Mouse (Mus musculus) kidney, adult 10 weeks (tissue): Measurements from ENCODE around the gene Olfr694. TPM values are rescaled to one million over a fixed set of nuclear protein-coding genes. Genes with fewer than 3 reads are reported as not detected.

Source experiments
- polyA plus RNA-seq: library from polyadenylated mRNA; stranded (reverse); fragments of 350-450 nt; fragmentation: Illumina TruSeq; extraction: RNeasy Lipid Tissue Mini Kit (QIAGEN cat#74804); gene quantifications from one replicate; pipeline ENCODE4 v1.2.3, GENCODE M21; 2014; ENCODE audit warnings: low read depth, low replicate concordance

The Olfr694 gene
- polyA plus RNA-seq = not detected

GRCm38 (mm10) chr7:106691714-106692113 is at the start of gene Olfr694:
Gene Olfr694 (minus strand): TSS chr7:106691814.

DNA sequence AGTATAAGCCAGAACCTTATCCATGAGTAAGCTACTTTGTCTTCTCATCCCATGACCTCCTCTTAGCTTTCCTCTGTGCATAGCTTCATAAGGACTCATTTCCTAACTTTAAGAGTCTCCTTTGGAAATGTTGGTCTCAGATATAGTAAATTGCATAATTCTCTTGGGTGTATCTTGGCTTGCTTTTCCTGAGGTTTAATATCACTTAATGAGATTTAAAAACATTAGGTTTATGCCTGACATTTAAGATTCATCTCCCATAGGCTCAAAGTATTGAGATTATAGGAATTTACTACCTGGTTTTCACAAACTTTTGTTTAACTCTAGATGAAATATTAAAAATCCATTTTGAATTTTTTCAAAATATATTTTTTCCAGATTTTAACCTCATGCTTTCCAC is 24.7 kb upstream of the Olfr694 start, which contains the start of gene Olfr695:
Gene Olfr695, minus strand, starts transcription at position 101 of the 400 bp plus-strand sequence.

GRCm38 (mm10) chr7:106680484-106680883 is 11.1 kb downstream of the Olfr694 start, which contains the start of gene Olfr693:
Gene Olfr693 (minus strand): TSS chr7:106680584.

Other genes starting within 250 kb of the Olfr694 start
- gene Olfr693, start 11.2 kb downstream of the Olfr694 start, polyA plus RNA-seq = not detected
- not detected for gene Olfr695, start 24.6 kb upstream of the Olfr694 start, polyA plus RNA-seq
- gene Olfr697, start 50.6 kb upstream of the Olfr694 start, polyA plus RNA-seq = not detected
- not detected for gene Olfr698, start 63.6 kb upstream of the Olfr694 start, polyA plus RNA-seq
- gene Olfr699, start 101.4 kb upstream of the Olfr694 start, polyA plus RNA-seq = not detected
- gene Olfr700, start 117.0 kb upstream of the Olfr694 start, polyA plus RNA-seq = not detected
- gene Olfr701, start 122.3 kb upstream of the Olfr694 start, polyA plus RNA-seq = not detected
- not detected for gene Olfr702, start 142.1 kb upstream of the Olfr694 start, polyA plus RNA-seq
- not detected for gene Olfr703, start 151.5 kb upstream of the Olfr694 start, polyA plus RNA-seq
- not detected for gene Olfr704, start 171.4 kb upstream of the Olfr694 start, polyA plus RNA-seq
- not detected for gene Olfr705, start 185.1 kb upstream of the Olfr694 start, polyA plus RNA-seq
- gene Olfr706, start 196.3 kb upstream of the Olfr694 start, polyA plus RNA-seq = not detected
- not detected for gene Olfr707, start 209.4 kb upstream of the Olfr694 start, polyA plus RNA-seq
- not detected for gene Olfr1532-ps1, start 216.2 kb upstream of the Olfr694 start, polyA plus RNA-seq
- not detected for gene Olfr709-ps1, start 240.4 kb upstream of the Olfr694 start, polyA plus RNA-seq